Mouse (Mus musculus) bone marrow, adult 2 months (tissue): ENCODE data around the gene Leng1.
"Not testable (repeated sequence)": the region's sequence is repeated elsewhere in the genome, so short reads cannot be mapped to it uniquely, and the experiment has no call there.

Experiments used
- CTCF ChIP-seq: fragments of 200-500 bp; IDR thresholded peaks from 2 replicates; pipeline ENCODE4 v1.5.1; 2011; ENCODE audit warnings: low read length, control low read depth; ENCODE audit not compliant: control insufficient read depth, insufficient read depth
- POLR2A ChIP-seq: fragments of 200-500 bp; IDR thresholded peaks from 2 replicates; pipeline ENCODE4 v1.6.1; 2011; ENCODE audit warnings: low read depth, mild to moderate bottlenecking, control low read depth, low read length, borderline replicate concordance; ENCODE audit not compliant: control insufficient read depth

DNA sequence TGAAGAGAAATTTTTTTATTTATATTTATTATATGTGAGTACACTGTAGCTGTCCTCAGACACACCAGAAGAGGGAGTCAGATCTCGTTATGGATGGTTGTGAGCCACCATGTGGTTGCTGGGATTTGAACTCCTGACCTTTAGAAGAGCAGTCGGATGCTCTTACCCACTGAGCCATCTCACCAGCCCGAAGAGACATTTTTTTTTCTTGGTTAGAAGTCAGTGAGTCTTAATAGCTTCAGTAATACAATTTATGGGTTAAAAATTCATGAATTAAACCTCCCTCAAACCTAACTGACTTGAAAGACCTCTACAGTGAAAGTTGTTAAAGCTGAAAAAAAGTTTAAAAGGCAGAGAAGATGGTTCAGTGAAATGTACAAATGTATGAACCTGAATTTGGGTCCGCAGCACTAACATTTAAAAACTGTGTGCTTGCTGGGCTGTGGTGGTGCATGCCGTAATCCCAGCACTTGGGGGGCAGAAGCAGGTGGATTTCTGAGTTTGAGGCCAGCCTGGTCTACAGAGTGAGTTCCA lies 42.9 kb upstream of the Leng1 start:
- not testable (repeated sequence) for TF ChIP-seq POLR2A, CTCF
